Mouse (Mus musculus) heart, adult 2 months (tissue): ENCODE measurements around the gene Mkrn2. TPM values are rescaled to one million over a fixed set of nuclear protein-coding genes. Genes with fewer than 3 reads are reported as not detected.

Experiments used
- DNase-seq, 2 experiments: peaks; one replicate each; pipeline ENCODE4 v3.0.0; 2021
- H3K27ac ChIP-seq: fragments of 200-600 bp; 2 replicates; pipeline ENCODE4 v1.8.1; 2022
- H3K27me3 ChIP-seq: fragments of 200-500 bp; 2 replicates; pipeline ENCODE4 v1.6.1; 2012; ENCODE audit warnings: mild to moderate bottlenecking, low read length, inconsistent platforms, mixed read lengths; ENCODE audit not compliant: control insufficient read depth, insufficient read depth
- H3K36me3 ChIP-seq: fragments of 200-500 bp; 2 replicates; pipeline ENCODE4 v1.6.1; 2012; ENCODE audit warnings: low read length, inconsistent platforms; ENCODE audit not compliant: control insufficient read depth, insufficient read depth
- H3K4me1 ChIP-seq: fragments of 200-500 bp; 2 replicates; pipeline ENCODE4 v1.6.1; 2011; ENCODE audit warnings: low read length; ENCODE audit not compliant: control insufficient read depth, insufficient read depth
- H3K4me3 ChIP-seq: fragments of 200-600 bp; 2 replicates; pipeline ENCODE4 v1.8.1; 2022
- H3K79me2 ChIP-seq: fragments of 200-500 bp; replicated peaks from 2 replicates; pipeline ENCODE4 v1.6.1; 2012; ENCODE audit warnings: mild to moderate bottlenecking, inconsistent platforms, low read length, moderate library complexity, mixed read lengths; ENCODE audit not compliant: control insufficient read depth, insufficient read depth
- H3K9ac ChIP-seq: fragments of 200-500 bp; 2 replicates; pipeline ENCODE4 v1.6.1; 2012; ENCODE audit warnings: low read depth, mild to moderate bottlenecking, control low read depth, inconsistent platforms, low read length, mixed read lengths
- CTCF ChIP-seq: fragments of 200-600 bp; IDR thresholded peaks from 2 replicates; pipeline ENCODE4 v1.8.1; 2022; ENCODE audit warnings: antibody characterized with exemption, mild to moderate bottlenecking, moderate library complexity
- EP300 ChIP-seq: fragments of 200-500 bp; IDR thresholded peaks from 2 replicates; pipeline ENCODE4 v1.6.1; 2011; ENCODE audit warnings: low read depth, low read length, control low read depth; ENCODE audit not compliant: insufficient read depth
- POLR2A ChIP-seq: fragments of 200-500 bp; IDR thresholded peaks from 2 replicates; pipeline ENCODE4 v1.6.1; 2011; ENCODE audit warnings: mild to moderate bottlenecking, low read depth, low read length, control low read depth; ENCODE audit not compliant: insufficient read depth
- WGBS: fragments of 180-500 bp; shearing (Covaris S2); methylation state at CpG from one replicate; pipeline ENCODE4 v1.1.7; 2018; 5-methylcytosine and 5-hydroxymethylcytosine counted together
- intact Hi-C: fragments of 180-260 bp; cut with DNase I; formaldehyde crosslinking; loops from one replicate; pipeline ENCODE4 v1.15.1; 2025
- polyA plus RNA-seq: library from polyadenylated mRNA; depleted of rRNA; stranded (reverse); fragments of >200 nt; gene quantifications from 2 replicates; pipeline ENCODE4 v1.2.3, GENCODE M21; 2012; rRNA removed
- total RNA-seq, 2 experiments: library from RNA; stranded (reverse); gene quantifications; 2 replicates each; pipeline ENCODE4 v1.2.3; 2021

The Mkrn2 gene
- total and polyA plus RNA-seq, 3 experiments = 36.4 to 105 (median 45.2) TPM

- Histone ChIP-seq H3K79me2 (peaks cover 8% of the 10 kb centered on the region), H3K36me3 (peaks cover 34% of the 10 kb centered on the region), H3K27me3 (no peaks in the 10 kb centered on the region), H3K27ac (no peak overlapping the region), H3K4me3 (no peak overlapping the region), H3K4me1 (peaks cover 28% of the 10 kb centered on the region), H3K9ac (no peak overlapping the region)
- WGBS = 29% methylated on average over 2 of the region's 2 CpGs
- intact Hi-C loops = no loop called here
- TF ChIP-seq POLR2A (no peak), EP300 (no peak), CTCF (no peak)
- no peak for DNase-seq
These were observed 52.2 kb downstream of the Mkrn2 start for GRCm38 (mm10) chr6:115653939-115654338.

- Histone ChIP-seq H3K9ac (no peak overlapping the region), H3K27ac (no peak overlapping the region), H3K36me3 (peaks cover 31% of the 10 kb centered on the region), H3K4me3 (no peak overlapping the region), H3K4me1 (peaks cover 18% of the 10 kb centered on the region), H3K79me2 (peaks cover 13% of the 10 kb centered on the region), H3K27me3 (no peaks in the 10 kb centered on the region)
- intact Hi-C loops = no loop called here
- no peak for TF ChIP-seq CTCF
- TF ChIP-seq POLR2A = no peak
- no peak for TF ChIP-seq EP300
- DNase-seq = no peak
These were observed 57.1 kb downstream of the Mkrn2 start for GRCm38 (mm10) chr6:115658802-115659201.

- intact Hi-C loops = loop anchor here (2.0 kb wide), 1 partner anchor 19 kb away; no protein-coding TSS in a partner anchor
- Histone ChIP-seq H3K27ac (no peak overlapping the region), H3K4me3 (no peak overlapping the region), H3K27me3 (no peaks in the 10 kb centered on the region), H3K79me2 (peaks cover 16% of the 10 kb centered on the region), H3K4me1 (peaks cover 13% of the 10 kb centered on the region), H3K36me3 (peaks cover 47% of the 10 kb centered on the region), H3K9ac (no peak overlapping the region)
- no peak for DNase-seq
- 44% methylated on average over 3 of the region's 3 CpGs for WGBS
- TF ChIP-seq EP300 (no peak), POLR2A (no peak), CTCF (no peak)
These were observed 62.6 kb downstream of the Mkrn2 start for GRCm38 (mm10) chr6:115664268-115664667.

- peak in 1 of 2 experiments; percentile 37 for DNase-seq
- intact Hi-C loops = no loop called here
- Histone ChIP-seq H3K4me1 (peaks cover 7% of the 10 kb centered on the region), H3K27me3 (no peaks in the 10 kb centered on the region), H3K4me3 (no peak overlapping the region), H3K36me3 (peaks cover 42% of the 10 kb centered on the region), H3K9ac (no peak overlapping the region), H3K79me2 (peaks cover 17% of the 10 kb centered on the region), H3K27ac (no peak overlapping the region)
- WGBS = 58% methylated on average over 4 of the region's 4 CpGs
- TF ChIP-seq CTCF = no peak
- TF ChIP-seq POLR2A = no peak
- TF ChIP-seq EP300 = no peak
These were observed 64.9 kb downstream of the Mkrn2 start for GRCm38 (mm10) chr6:115666641-115667040.

Other genes with a start within 250 kb of the Mkrn2 start
- 10 to 100 TPM; 11.6 to 11.7 TPM for gene Pparg, start 241.0 kb upstream of the Mkrn2 start, total RNA-seq
- gene Pparg, start 241.0 kb upstream of the Mkrn2 start, polyA plus RNA-seq = 12.4 and 15.7 TPM in 2 replicates
- gene Tsen2, start 57.2 kb upstream of the Mkrn2 start, total RNA-seq = 1 to 10 TPM; 6.1 to 7.2 TPM
- gene Tsen2, start 57.2 kb upstream of the Mkrn2 start, polyA plus RNA-seq = 3.9 and 4.3 TPM in 2 replicates
- under 1 TPM; 0.55 to 0.84 TPM for gene Mkrn2os, start 9.3 kb upstream of the Mkrn2 start, total RNA-seq
- gene Mkrn2os, start 9.3 kb upstream of the Mkrn2 start, polyA plus RNA-seq = 1.9 and 2.3 TPM in 2 replicates
- gene Raf1, start 74.7 kb downstream of the Mkrn2 start, total RNA-seq = 100 to 1,000 TPM; 103 to 109 TPM
- 145 and 186 TPM in 2 replicates for gene Raf1, start 74.7 kb downstream of the Mkrn2 start, polyA plus RNA-seq
- 1 to 10 TPM in 1 of 2 experiments, not detected in 1; 2.4 TPM for gene Tmem40, start 160.5 kb downstream of the Mkrn2 start, total RNA-seq
- gene Tmem40, start 160.5 kb downstream of the Mkrn2 start, polyA plus RNA-seq = 0.47 and 0.92 TPM in 2 replicates
- gene Cand2, start 172.6 kb downstream of the Mkrn2 start, total RNA-seq = 10 to 100 TPM; 69.3 to 77.2 TPM
- gene Cand2, start 172.6 kb downstream of the Mkrn2 start, polyA plus RNA-seq = 59.0 and 68.4 TPM in 2 replicates
- 100 to 1,000 TPM; 579 to 679 TPM for gene Rpl32, start 206.8 kb downstream of the Mkrn2 start, total RNA-seq
- 328 and 413 TPM in 2 replicates for gene Rpl32, start 206.8 kb downstream of the Mkrn2 start, polyA plus RNA-seq
- under 1 TPM; 0.16 to 0.26 TPM for gene Efcab12, start 236.5 kb downstream of the Mkrn2 start, total RNA-seq
- 0.06 and 0.14 TPM in 2 replicates for gene Efcab12, start 236.5 kb downstream of the Mkrn2 start, polyA plus RNA-seq